Mouse (Mus musculus): ENCODE measurements around the gene Grin2c.
A peak's percentile ranks its signal among the peaks of the same experiment; 100 is the strongest.

Grin2c gene

DNA sequence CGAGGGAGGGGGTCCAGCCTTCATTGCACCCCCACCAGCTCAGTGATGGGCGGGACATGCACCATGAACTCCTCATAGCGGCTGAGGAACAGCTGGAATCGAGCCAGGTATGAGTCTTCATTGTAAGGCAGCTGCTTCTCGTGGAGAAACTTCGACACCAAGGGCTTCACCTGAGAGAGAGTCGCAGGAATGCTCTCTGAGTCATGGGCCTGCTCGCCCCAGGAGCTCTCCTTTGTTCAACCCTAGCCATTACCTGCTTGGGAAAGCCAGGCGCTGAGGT lies 16.4 kb upstream of the Grin2c start:
- no peak for DNase-seq (ENCODE audit: low read depth)

GRCm38 (mm10) chr11:115282723-115283485 lies 15.9 kb upstream of the Grin2c start:
- no peak for DNase-seq (ENCODE audit: low read depth)

DNA sequence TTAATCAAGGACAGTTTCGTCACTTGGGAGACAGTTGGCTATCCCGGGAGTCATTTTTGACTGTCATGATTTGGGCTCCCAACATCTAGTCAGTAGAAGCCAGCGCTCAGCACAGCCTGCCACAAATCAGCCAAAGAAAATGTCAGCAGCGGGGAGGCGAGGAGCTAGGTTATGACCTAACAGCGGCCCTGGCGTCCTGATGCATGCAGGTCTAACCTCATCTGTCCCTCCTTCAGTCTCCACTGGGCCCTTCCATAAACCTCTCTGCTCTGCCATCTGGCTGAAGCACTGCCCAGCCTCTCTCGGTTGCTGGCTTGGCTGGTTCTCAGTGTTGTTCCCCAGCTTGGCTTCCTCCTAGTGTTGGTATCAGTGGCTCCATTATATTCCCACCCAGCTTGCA lies 15.3 kb upstream of the Grin2c start:
- no peak for DNase-seq (ENCODE audit: low read depth)

DNA sequence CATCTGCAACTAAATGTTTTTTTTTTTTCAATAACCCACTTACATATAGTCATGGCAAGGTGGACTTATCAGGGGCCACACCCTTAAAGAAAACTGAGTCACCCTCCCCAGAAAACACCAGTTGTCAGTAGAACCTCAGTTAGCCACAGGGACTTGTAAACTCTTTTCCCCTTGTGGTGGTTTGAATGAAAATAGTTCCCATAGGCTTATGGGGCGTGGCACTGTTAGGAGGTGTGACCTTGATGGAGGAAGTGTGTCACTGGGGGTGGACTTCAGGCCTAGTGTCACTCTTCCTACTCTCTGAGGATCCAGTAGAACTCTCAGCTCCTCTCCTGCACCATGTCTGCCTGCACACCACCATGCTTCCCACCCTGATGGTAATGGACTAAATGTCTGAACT lies 12.7 kb upstream of the Grin2c start:
- DNase-seq (ENCODE audit: low read depth), result no peak

DNA sequence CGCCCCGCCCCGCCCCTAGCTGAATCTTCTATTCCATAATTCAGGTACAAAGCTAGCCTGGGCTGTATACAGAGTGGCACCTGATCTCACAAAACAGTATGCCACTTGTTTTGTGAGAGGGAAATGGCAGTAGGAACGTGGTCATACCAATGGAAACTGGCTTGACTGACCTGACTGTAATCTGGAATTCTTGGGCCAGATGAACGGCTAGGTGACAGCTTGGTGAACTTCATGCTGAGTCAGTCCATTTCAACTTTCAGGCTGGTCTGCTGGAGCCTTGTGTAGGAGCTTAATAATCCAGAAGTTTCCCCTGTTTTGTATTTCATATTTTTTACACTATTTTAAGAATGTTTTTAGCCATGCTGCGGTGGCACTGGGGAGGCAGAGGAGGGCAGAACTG lies 11.1 kb upstream of the Grin2c start:
- DNase-seq (ENCODE audit: low read depth), result no peak

DNA sequence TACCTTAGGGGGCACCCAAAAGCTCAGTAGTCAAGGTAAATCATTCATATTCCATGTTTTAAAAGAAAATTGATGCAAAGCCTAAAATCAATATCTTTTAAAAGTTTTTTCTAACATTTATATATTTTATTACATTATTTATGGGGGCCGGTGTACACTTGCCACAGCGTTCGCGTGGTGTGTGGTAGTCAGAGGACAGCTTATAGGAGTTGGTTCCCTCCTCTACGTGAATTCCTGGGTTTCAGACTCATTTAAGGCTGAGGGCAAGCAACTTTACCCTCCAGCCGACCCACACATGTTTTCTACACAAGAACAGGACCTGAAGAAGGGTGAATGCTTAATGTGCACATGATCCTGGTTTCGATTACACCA lies 10.5 kb upstream of the Grin2c start:
- DNase-seq (ENCODE audit: low read depth), result no peak

DNA sequence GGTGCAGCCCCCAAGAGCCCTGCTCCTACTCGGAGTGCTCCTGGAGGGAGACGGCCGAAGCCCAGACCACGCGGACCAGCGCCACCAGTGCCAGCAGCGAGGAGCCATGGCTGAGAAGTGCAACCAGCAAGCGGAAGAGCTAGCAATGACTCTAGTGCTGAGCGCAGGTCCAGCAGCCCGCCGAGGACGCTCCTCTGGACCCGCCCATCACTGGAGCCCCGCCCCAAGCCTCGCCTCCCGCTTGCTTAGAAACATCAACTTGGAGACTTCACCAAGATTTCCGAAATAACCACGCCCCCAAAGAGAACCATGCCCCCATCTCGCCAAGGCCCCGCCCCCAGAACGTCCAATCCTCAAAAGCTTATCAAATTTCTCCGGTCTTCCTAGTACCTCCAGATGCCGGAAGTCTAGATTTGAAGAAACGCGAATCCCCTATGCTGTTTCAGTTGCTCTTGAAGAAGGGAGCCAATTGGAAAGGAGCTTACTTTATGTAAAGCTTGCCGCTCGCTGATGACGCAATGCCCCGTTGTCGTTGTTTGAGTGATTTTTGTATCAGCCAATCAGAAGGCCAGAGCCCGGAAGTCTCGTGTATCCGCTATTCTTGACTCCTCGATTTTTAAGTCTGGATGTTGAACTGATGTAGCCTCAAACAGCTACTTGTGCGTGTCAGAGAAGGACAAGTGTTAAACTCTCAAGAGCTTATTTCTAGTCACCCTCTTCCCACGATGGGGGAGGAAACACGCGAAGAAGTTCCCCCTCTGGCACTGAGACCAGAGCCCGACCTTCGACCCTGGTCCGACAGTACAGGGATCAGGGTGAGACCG lies 9.9 kb upstream of the Grin2c start, which contains the start of gene Fdxr:
Fdxr (minus strand) TSS at position 271 of the 824 bp plus-strand sequence.
- peak; percentile 100 for DNase-seq (ENCODE audit: low read depth)

DNA sequence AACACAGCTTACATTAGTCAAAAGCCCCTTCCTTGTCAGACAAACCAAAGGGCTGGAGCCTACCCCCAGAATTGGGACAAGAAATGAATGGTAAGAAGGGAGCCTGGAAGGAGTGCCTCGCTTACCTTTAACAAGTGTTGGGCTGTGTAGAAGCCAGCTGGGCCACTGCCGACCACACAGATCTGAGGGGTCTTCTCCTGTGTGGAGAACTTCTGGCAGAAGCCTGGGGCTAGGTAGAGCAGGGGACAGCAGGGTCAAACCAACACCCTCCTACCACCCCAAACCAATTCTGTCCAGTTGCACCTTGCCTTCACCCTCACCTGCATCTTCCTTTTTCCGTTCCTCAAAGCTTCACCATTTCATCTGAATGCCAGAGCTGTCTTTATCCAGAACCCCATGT lies 8.9 kb upstream of the Grin2c start:
- DNase-seq (ENCODE audit: low read depth), result no peak

GRCm38 (mm10) chr11:115275509-115275908 lies 8.5 kb upstream of the Grin2c start:
- DNase-seq (ENCODE audit: low read depth), result no peak

DNA sequence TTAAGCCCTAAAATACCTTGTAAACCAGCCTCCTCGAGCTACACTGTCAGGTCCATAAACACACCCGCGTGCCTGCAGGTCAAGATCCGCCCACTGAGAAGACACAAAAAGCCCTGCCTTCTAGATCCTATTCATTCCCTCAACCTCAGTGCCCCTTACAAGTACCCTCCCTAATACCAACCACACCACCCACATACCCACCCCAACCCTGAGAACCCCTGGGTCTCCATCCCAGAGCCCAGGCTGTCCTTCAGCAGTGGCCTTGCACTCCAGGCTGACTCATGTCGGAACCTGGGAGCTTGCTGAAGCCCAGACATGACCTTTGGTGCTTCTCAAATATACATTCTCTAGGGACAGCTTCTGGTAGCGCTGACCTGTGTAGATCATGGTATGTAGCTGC lies 7.7 kb upstream of the Grin2c start:
- no peak for DNase-seq (ENCODE audit: low read depth)

GRCm38 (mm10) chr11:115274178-115274577 lies 7.1 kb upstream of the Grin2c start:
- no peak for DNase-seq (ENCODE audit: low read depth)

- DNase-seq (ENCODE audit: low read depth), result no peak
Observed at GRCm38 (mm10) chr11:115273735-115274134, 6.7 kb upstream of the Grin2c start.

DNA sequence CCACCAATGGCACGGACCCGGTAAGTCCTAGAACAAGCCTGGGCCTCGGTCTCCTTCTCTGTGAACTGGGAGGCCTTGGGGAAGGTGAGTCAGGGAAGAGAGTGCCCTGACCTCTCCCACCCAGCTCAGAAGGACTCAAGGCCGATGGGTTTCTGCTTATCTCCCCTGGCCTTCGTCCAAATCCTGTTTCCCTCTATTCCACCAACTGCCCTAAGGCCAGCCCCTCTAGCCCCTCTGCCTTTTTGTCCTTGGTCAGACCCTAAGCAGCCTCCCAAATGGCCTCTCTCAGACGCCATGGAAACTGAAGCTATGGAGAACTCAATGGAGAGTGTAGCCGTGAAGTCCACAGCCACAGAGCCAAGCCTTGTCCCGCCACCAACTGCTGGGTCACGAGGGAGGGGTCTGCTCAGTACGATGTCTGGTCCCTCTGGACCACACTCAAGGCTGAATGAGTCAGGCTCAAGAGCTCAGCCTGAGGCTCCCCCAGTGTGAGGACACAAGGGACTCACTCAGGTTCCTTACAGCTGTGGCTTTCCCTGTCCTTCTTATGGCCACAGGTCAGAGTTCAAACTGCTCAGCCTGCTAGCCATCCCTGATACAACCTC lies 6.0 kb upstream of the Grin2c start:
- no peak for DNase-seq (ENCODE audit: low read depth)

DNA sequence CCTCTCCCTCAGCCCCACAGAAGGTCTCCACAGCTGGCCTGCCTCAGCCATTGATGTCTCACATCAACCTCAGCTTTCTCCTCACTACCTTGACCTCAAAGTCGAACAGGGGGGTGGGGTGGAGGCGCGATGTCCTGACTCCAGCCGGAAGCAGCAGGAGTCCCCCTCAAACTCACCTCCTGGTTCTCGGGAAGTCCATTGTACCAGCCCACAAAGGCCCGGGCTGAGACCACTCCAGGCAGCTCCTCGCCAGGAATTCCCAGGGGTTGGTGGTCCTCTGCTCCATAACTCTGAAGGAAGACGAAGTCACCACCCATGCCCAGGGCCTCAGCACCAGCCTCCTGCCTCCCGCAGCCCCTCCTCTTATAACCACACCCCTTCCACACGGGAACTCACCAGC lies 4.4 kb upstream of the Grin2c start:
- no peak for DNase-seq (ENCODE audit: low read depth)

GRCm38 (mm10) chr11:115271052-115271451 lies 4.0 kb upstream of the Grin2c start:
- no peak for DNase-seq (ENCODE audit: low read depth)

DNA sequence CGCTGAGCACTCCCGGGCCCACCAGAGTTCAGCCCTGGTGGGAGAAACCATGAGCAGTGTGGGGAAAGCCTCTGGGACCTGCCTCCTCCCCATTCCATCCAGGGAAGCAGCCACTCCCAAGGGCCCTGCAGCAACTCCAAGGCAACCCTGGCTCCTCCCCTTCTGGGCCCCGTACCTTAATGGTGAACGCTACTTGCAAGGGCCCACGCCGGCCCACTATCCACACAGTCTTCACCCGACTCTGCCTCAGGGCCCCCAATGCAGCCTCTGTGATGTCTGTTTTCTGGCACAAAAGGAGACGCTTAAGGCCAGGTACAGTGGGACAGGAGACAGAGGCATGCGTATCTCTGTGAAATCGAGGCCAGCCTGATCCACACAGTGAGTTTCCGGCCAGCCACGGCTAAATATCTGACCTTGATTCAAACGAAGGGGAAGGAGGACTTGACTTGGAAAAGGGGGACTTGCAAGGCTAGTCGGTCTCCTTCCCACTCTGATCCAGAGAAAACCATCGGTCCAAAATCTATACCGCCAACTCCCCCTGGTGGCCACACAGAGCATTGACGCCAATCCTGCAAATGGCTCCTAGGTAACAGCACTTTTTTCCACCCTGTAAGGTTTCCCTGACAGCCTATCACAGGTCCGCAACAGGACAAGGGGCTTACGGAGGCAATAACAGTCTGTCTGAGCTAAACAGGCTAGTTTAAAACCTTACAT lies 3.3 kb upstream of the Grin2c start:
- DNase-seq (ENCODE audit: low read depth), result peak; percentile 46

GRCm38 (mm10) chr11:115269330-115270066 lies 2.5 kb upstream of the Grin2c start:
- DNase-seq (ENCODE audit: low read depth), result no peak

GRCm38 (mm10) chr11:115267958-115268357 lies 915 bp upstream of the Grin2c start:
- no peak for DNase-seq (ENCODE audit: low read depth)

DNA sequence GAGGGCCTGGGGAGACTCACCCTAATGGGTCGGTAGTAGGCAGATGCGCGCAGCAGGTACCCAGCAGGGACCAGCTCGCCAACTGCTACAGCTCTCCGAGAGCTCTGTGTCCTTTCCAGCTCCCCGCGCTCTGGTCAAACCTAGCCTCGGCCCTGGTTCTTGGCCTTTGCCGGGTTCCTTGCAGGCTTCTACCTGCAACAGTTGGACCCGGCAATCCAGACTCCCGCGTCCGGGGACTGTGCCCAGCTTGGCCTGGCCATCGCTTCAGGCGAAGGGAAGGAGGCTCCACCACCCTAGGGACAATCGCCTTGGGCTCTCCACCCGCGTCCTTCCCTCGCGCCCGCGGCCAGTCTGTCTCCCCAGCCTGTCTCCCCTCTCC lies 654 bp downstream of the Grin2c start:
- DNase-seq (ENCODE audit: low read depth), result no peak

DNA sequence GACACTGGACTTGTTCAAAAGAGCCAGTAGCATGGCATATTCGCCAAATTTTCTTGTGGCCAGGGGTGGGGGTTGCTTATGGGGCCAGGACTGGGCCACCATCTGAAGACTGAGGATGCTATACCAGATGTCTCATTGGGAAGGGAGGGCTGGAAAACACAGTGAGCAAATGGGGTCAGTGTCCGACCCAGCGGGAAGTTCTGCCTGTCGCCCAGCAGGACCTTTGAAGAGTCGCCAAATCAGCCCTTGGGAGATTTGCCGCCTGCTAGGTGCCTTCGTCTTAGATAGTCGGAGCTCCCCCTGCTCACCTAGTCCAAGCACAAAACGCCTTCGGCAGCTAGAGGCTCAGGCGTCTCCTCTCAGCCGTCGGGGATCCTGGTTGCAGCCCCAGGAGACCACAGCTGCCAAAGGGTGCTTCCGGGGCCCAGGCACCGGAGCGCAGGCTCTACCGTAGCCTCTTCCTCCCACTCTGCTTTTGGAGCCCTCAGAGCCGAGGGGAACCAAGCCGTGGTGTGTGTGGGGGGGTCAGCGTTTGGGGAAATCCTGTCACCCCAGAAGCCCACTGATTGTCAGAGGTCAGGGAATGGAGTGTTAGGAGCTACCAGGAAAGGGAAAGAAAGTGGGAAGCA lies 1.2 kb downstream of the Grin2c start:
- no peak for DNase-seq (ENCODE audit: low read depth)

DNA sequence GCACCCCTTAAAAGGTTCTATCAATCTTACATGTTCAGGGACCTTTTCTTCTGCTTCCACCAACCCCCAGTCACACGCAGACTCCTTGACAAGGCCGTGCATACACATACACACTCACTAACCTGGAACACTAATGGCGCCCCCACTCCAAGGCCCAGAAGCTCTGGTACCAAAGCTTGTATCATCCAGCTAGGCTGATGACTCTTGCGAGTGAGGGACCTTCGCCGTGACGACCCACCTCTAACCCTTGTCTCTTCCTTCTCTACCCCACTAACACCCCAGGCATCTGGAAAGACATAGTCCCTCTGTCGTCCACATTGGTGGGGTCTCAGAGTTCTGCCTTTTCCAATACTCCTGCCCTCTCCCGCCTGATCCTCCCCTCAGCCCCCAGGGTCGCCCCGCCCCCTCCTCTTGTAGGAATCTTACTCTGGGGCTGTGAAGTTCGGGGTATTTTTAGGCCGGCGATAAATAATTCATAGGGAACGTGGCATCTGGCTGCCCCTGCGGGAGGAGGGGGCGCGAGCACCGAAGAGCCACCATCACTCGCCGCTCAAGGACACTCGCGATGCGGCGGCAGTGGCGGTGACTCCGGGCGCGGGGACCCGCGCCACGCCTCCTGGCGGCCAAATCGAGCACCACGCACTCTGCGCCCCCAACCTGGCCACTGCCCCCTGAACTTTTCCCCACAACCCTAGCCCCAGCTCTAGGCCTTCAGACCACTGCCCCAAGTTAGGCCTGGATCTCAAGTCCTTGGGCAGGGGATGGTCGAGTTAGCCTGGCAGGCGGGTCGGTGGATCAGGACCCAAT lies 2.0 kb downstream of the Grin2c start:
- DNase-seq (ENCODE audit: low read depth), result no peak
